ENCODE assay signal across 9 mouse cellular contexts in the genomic region with DNA sequence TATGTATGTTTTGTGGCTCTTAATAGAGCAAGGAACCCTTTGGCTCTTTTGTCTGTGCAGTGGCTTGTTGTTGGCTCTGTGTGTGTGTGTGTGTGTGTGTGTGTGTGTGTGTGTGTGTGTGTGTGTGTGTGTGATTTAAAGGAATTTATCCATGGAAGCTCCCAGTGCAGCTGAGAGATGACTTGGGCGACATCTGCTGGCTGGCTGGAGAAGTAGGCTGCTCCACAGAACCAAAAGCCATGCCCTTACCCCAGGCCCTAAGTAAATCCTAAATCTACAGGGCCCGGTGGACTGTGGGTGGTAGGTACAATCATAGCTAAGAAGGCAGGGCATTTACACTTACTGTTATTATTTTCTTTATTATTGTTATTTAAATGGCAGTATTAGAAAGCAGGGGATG.
DNase-seq lines count a peak whose midpoint lies in the region; ATAC-seq and TF ChIP-seq lines count a peak whose summit lies in the region.
"Had no signal": no experiment of that assay in that cellular context is flagged by ENCODE, and none has a peak within 500 bp of the region (broad histone marks: within the 10 kb centered on the region; RNA-seq: fewer than 3 reads in every experiment).

No protein-coding gene starts in this region.

- H3K27ac ChIP-seq in layer of hippocampus, adult 2 months = no peak overlapping the region
- H3K27ac ChIP-seq in embryonic facial prominence, embryonic 10.5 days (replicated peaks) = no peak overlapping the region
- peak overlapping the region; percentile 91 for H3K27ac ChIP-seq in hindbrain, embryonic 12.5 days
- no peak overlapping the region for H3K27ac ChIP-seq in liver, postnatal 0 days (ENCODE audit: low read depth)
- H3K27ac ChIP-seq in olfactory bulb, adult 2 months (ENCODE audit: insufficient read depth, low read depth, low read length) = no peak overlapping the region

- peaks cover 46% of the 10 kb centered on the region for H3K4me1 ChIP-seq in embryonic facial prominence, embryonic 10.5 days
- H3K4me1 ChIP-seq in hindbrain, embryonic 12.5 days = peaks cover 39% of the 10 kb centered on the region
- 0 out of 2 replicates have a peak, but pooled peaks cover 1% of the 10 kb centered on the region for H3K4me1 ChIP-seq in liver, postnatal 0 days (ENCODE audit: insufficient read depth)
- H3K4me1 ChIP-seq in olfactory bulb, adult 2 months (ENCODE audit: control insufficient read depth, insufficient read depth, low read length) = peaks cover 33% of the 10 kb centered on the region

- H3K27me3 ChIP-seq in embryonic facial prominence, embryonic 10.5 days (replicated peaks; ENCODE audit: low read depth, poor library complexity, severe bottlenecking) = no peaks in the 10 kb centered on the region
- H3K27me3 ChIP-seq in hindbrain, embryonic 12.5 days = no peaks in the 10 kb centered on the region
- H3K27me3 ChIP-seq in liver, postnatal 0 days (ENCODE audit: insufficient read depth, low read length) = no peaks in the 10 kb centered on the region

- H3K9me3 ChIP-seq in embryonic facial prominence, embryonic 10.5 days = no peaks in the 10 kb centered on the region
- no peaks in the 10 kb centered on the region for H3K9me3 ChIP-seq in hindbrain, embryonic 12.5 days (replicated peaks)
- H3K9me3 ChIP-seq in liver, postnatal 0 days (ENCODE audit: low read length) = no peaks in the 10 kb centered on the region

- 5% methylated on average over 2 of the region's 2 CpGs for whole genome bisulfite sequencing in embryonic facial prominence, embryonic 10.5 days
- WGBS in hindbrain, embryonic 12.5 days = 7% methylated on average over 2 of the region's 2 CpGs
- WGBS in liver, postnatal 0 days (ENCODE audit: insufficient replicate concordance) = 8% methylated on average over 2 of the region's 2 CpGs
- WGBS in olfactory bulb, adult 2 months = 2% methylated on average over 2 of the region's 2 CpGs

- no peak for TF ChIP-seq EP300 in liver, postnatal 0 days (IDR thresholded peaks at IDR 0.05; ENCODE audit: low read depth)

- no peak for ATAC-seq in hindbrain, embryonic 12.5 days (ENCODE audit: low FRiP score)
- no peak for ATAC-seq in liver, postnatal 0 days
- ATAC-seq in erythroid progenitor cell, adult 5-6 weeks (replicated peaks; ENCODE audit: low FRiP score, poor library complexity, severe bottlenecking) = no peak

- no peak overlapping the region for H3K9ac ChIP-seq in hindbrain, embryonic 12.5 days
- no peak overlapping the region for H3K9ac ChIP-seq in liver, postnatal 0 days (replicated peaks)

- DNase-seq in layer of hippocampus, adult 2 months (ENCODE audit: low spot score in 2 of 2) = peak; percentile 49 to 69
- no peak for DNase-seq in layer of hippocampus, adult 9-11 months
- DNase-seq in adrenal gland, postnatal 10 days = peak; percentile 85
- DNase-seq in embryonic facial prominence, embryonic 10.5 days (ENCODE audit: low spot score) = peak; percentile 81
- peak; percentile 60 for DNase-seq in liver, postnatal 0 days

- no peak overlapping the region for H3K4me2 ChIP-seq in hindbrain, embryonic 12.5 days (replicated peaks)
- no peak overlapping the region for H3K4me2 ChIP-seq in liver, postnatal 0 days (ENCODE audit: low read depth, low read length)

- peak; percentile 75 for TF ChIP-seq CTCF in layer of hippocampus, adult 2 months (conservative IDR thresholded peaks at IDR 0.05)
- peak; percentile 71 for TF ChIP-seq CTCF in liver, postnatal 0 days (IDR thresholded peaks at IDR 0.05; ENCODE audit: low read depth)
- peak; percentile 58 for TF ChIP-seq CTCF in olfactory bulb, adult 2 months (IDR thresholded peaks at IDR 0.05; ENCODE audit: insufficient read depth, low read depth, low read length)

- no peak for TF ChIP-seq POLR2A in olfactory bulb, adult 2 months (IDR thresholded peaks at IDR 0.05; ENCODE audit: insufficient read depth, low read depth, low read length)

- H3K4me3 ChIP-seq in layer of hippocampus, adult 2 months = no peak overlapping the region
- H3K4me3 ChIP-seq in embryonic facial prominence, embryonic 10.5 days = no peak overlapping the region
- H3K4me3 ChIP-seq in hindbrain, embryonic 12.5 days = no peak overlapping the region
- no peak overlapping the region for H3K4me3 ChIP-seq in liver, postnatal 0 days (ENCODE audit: low read depth, low read length)
- no peak overlapping the region for H3K4me3 ChIP-seq in olfactory bulb, adult 2 months (ENCODE audit: insufficient read depth, low read depth, low read length)
- H3K4me3 ChIP-seq: erythroblast, embryonic 14.5 days had no signal

- H3K36me3 ChIP-seq in embryonic facial prominence, embryonic 10.5 days (replicated peaks) = no peaks in the 10 kb centered on the region
- H3K36me3 ChIP-seq in hindbrain, embryonic 12.5 days = no peaks in the 10 kb centered on the region
- no peaks in the 10 kb centered on the region for H3K36me3 ChIP-seq in liver, postnatal 0 days (replicated peaks; ENCODE audit: insufficient read depth, low read length)
